Mouse (Mus musculus) hindbrain, embryonic 11.5 days (tissue): ENCODE results near the gene Snorc. TPM values are rescaled to one million over a fixed set of nuclear protein-coding genes. Genes with fewer than 3 reads are reported as not detected.

Experiments
- ATAC-seq: fragments of 200-750 bp; cut with Nextera tagmentation; 2 replicates; pipeline ENCODE4 v1.8.0; 2017; ENCODE audit warnings: mild to moderate bottlenecking, moderate TSS enrichment, moderate library complexity; ENCODE audit not compliant: low FRiP score
- DNase-seq: peaks from one replicate; pipeline ENCODE4 v3.0.0-alpha.2; 2015; ENCODE audit warnings: low spot score
- H3K27ac ChIP-seq: fragments of 300-500 bp; sonication (generic); 2 replicates; pipeline ENCODE4 v1.5.1; 2014; ENCODE audit warnings: mild to moderate bottlenecking, low read depth, low read length
- H3K27me3 ChIP-seq: fragments of 300-500 bp; sonication (generic); 2 replicates; pipeline ENCODE4 v1.6.1; 2014; ENCODE audit warnings: mild to moderate bottlenecking, low read length, moderate library complexity, mixed read lengths; ENCODE audit not compliant: control insufficient read depth, insufficient read depth
- H3K36me3 ChIP-seq: fragments of 300-500 bp; sonication (generic); 2 replicates; pipeline ENCODE4 v1.6.1; 2014; ENCODE audit warnings: mild to moderate bottlenecking, low read length, moderate library complexity, mixed read lengths; ENCODE audit not compliant: control insufficient read depth, insufficient read depth
- H3K4me1 ChIP-seq: fragments of 300-500 bp; sonication (generic); replicated peaks from 2 replicates; pipeline ENCODE4 v1.6.1; 2014; ENCODE audit warnings: low read length, mixed read lengths; ENCODE audit not compliant: control insufficient read depth, insufficient read depth
- H3K4me2 ChIP-seq: fragments of 300-500 bp; sonication (generic); replicated peaks from 2 replicates; pipeline ENCODE4 v1.6.1; 2014; ENCODE audit warnings: mild to moderate bottlenecking, low read depth, low read length
- H3K4me3 ChIP-seq: fragments of 300-500 bp; sonication (generic); 2 replicates; pipeline ENCODE4 v1.5.1; 2014; ENCODE audit warnings: low read depth, low read length
- H3K9ac ChIP-seq: fragments of 300-500 bp; sonication (generic); 2 replicates; pipeline ENCODE4 v1.6.1; 2014; ENCODE audit warnings: low read depth, low read length
- H3K9me3 ChIP-seq: fragments of 300-500 bp; sonication (generic); 2 replicates; pipeline ENCODE4 v1.6.1; 2016; ENCODE audit warnings: low read length; ENCODE audit not compliant: control insufficient read depth
- WGBS: fragments of 180-500 bp; shearing (Covaris S2); extraction: QIAGEN DNeasy Blood & Tissue Kit; methylation state at CpG from one replicate; pipeline ENCODE4 v1.1.7; 2014; 5-methylcytosine and 5-hydroxymethylcytosine counted together
- polyA plus RNA-seq: library from polyadenylated mRNA; unstranded; fragments of >200 nt; fragmentation: Nextera tagmentation; extraction: Ambion mirVana; gene quantifications from 2 replicates; pipeline ENCODE4 v1.2.1, GENCODE M21; 2014

Gene Snorc
- polyA plus RNA-seq, 1 experiment from 2014 or later = not detected

- Histone ChIP-seq H3K9me3 (no peaks in the 10 kb centered on the region), H3K4me2 (no peak overlapping the region), H3K36me3 (no peaks in the 10 kb centered on the region), H3K4me3 (no peak overlapping the region), H3K4me1 (peaks cover 4% of the 10 kb centered on the region; the same call in 1 of the 2 replicates), H3K9ac (no peak overlapping the region), H3K27ac (no peak overlapping the region), H3K27me3 (peaks cover 19% of the 10 kb centered on the region)
- DNase-seq (no peak), ATAC-seq (no peak)
- 59% methylated on average over 6 of the region's 6 CpGs for WGBS
These were observed 37.8 kb downstream of the Snorc start for GRCm38 (mm10) chr1:87507857-87508256.

- Histone ChIP-seq H3K4me3 (peak overlapping the region; percentile 67), H3K9ac (no peak overlapping the region), H3K4me2 (peak overlapping the region; percentile 98), H3K36me3 (no peaks in the 10 kb centered on the region), H3K27ac (no peak overlapping the region), H3K9me3 (no peaks in the 10 kb centered on the region), H3K4me1 (peaks cover 4% of the 10 kb centered on the region; the same call in 1 of the 2 replicates), H3K27me3 (peaks cover 19% of the 10 kb centered on the region)
- WGBS = 22% methylated on average over 26 of the region's 26 CpGs
- no peak for DNase-seq
- ATAC-seq = no peak; the same call in 1 of the 2 replicates
These were observed 38.8 kb downstream of the Snorc start for GRCm38 (mm10) chr1:87508591-87509560.

GRCm38 (mm10) chr1:87509561-87510165 lies 39.6 kb downstream of the Snorc start, which contains the start of gene Neu2:
Neu2 (plus strand) TSS chr1:87509889.
- H3K27me3 ChIP-seq = peaks cover 19% of the 10 kb centered on the region
- H3K9me3 ChIP-seq = no peaks in the 10 kb centered on the region
- no peak within 1 kb of the TSS for H3K27ac ChIP-seq
- 2% methylated on average over 54 of the region's 56 CpGs for WGBS
- peak within 1 kb of the TSS; percentile 67 for H3K4me3 ChIP-seq
- H3K36me3 ChIP-seq = no peaks in the 10 kb centered on the region
- peak within 1 kb of the TSS; percentile 98 for H3K4me2 ChIP-seq
- ATAC-seq (peak; percentile 61), DNase-seq (peak; percentile 48)
- H3K9ac ChIP-seq = peak within 1 kb of the TSS; percentile 54
- peaks cover 4% of the 10 kb centered on the region; the same call in 1 of the 2 replicates for H3K4me1 ChIP-seq

GRCm38 (mm10) chr1:87510166-87510691 lies 40.2 kb downstream of the Snorc start:
- no peaks in the 10 kb centered on the region for H3K9me3 ChIP-seq
- H3K9ac ChIP-seq = peak overlapping the region; percentile 54
- no peak overlapping the region for H3K27ac ChIP-seq
- DNase-seq (peak; percentile 80), ATAC-seq (peak; percentile 88)
- H3K36me3 ChIP-seq = no peaks in the 10 kb centered on the region
- H3K27me3 ChIP-seq = peaks cover 19% of the 10 kb centered on the region
- peak overlapping the region; percentile 98 for H3K4me2 ChIP-seq
- H3K4me3 ChIP-seq = peak overlapping the region; percentile 67
- 0% methylated on average over 31 of the region's 61 CpGs for WGBS
- H3K4me1 ChIP-seq = peaks cover 4% of the 10 kb centered on the region; the same call in 1 of the 2 replicates

- no peak for DNase-seq
- no peaks in the 10 kb centered on the region for H3K9me3 ChIP-seq
- H3K27me3 ChIP-seq = peaks cover 19% of the 10 kb centered on the region
- no peak overlapping the region for H3K9ac ChIP-seq
- H3K4me2 ChIP-seq = no peak overlapping the region
- ATAC-seq = no peak; the same call in 1 of the 2 replicates
- peaks cover 4% of the 10 kb centered on the region; the same call in 1 of the 2 replicates for H3K4me1 ChIP-seq
- H3K4me3 ChIP-seq = no peak overlapping the region
- no peak overlapping the region for H3K27ac ChIP-seq
- WGBS = 18% methylated on average over 5 of the region's 5 CpGs
- no peaks in the 10 kb centered on the region for H3K36me3 ChIP-seq
These were observed 40.8 kb downstream of the Snorc start for GRCm38 (mm10) chr1:87510845-87511244.

GRCm38 (mm10) chr1:87520467-87520866 lies 50.4 kb downstream of the Snorc start:
- Histone ChIP-seq H3K4me1 (no peaks in the 10 kb centered on the region), H3K27me3 (no peaks in the 10 kb centered on the region), H3K4me3 (no peak overlapping the region), H3K4me2 (no peak overlapping the region), H3K36me3 (no peaks in the 10 kb centered on the region), H3K27ac (no peak overlapping the region), H3K9me3 (no peaks in the 10 kb centered on the region), H3K9ac (no peak overlapping the region)
- no peak for ATAC-seq
- no peak for DNase-seq

GRCm38 (mm10) chr1:87521523-87521922 lies 51.5 kb downstream of the Snorc start:
- Histone ChIP-seq H3K9ac (no peak overlapping the region), H3K27ac (no peak overlapping the region), H3K4me3 (no peak overlapping the region), H3K4me2 (no peak overlapping the region), H3K4me1 (no peaks in the 10 kb centered on the region), H3K9me3 (no peaks in the 10 kb centered on the region), H3K36me3 (no peaks in the 10 kb centered on the region), H3K27me3 (no peaks in the 10 kb centered on the region)
- ATAC-seq (no peak), DNase-seq (no peak)
- 68% methylated on average over 1 of the region's 1 CpGs for WGBS

- no peak for ATAC-seq
These were observed 55.0 kb downstream of the Snorc start for GRCm38 (mm10) chr1:87525041-87525440.

More at GRCm38 (mm10) chr1:87525041-87525440, 55.0 kb downstream of the Snorc start:
- Histone ChIP-seq H3K36me3 (no peaks in the 10 kb centered on the region), H3K27me3 (no peaks in the 10 kb centered on the region), H3K9me3 (no peaks in the 10 kb centered on the region), H3K9ac (no peak overlapping the region), H3K27ac (no peak overlapping the region), H3K4me3 (no peak overlapping the region), H3K4me1 (no peaks in the 10 kb centered on the region), H3K4me2 (no peak overlapping the region)
- DNase-seq = no peak
- WGBS = 90% methylated on average over 7 of the region's 7 CpGs
